Mouse (Mus musculus): ENCODE data around the gene Prickle4.
A peak's percentile ranks its signal among the peaks of the same experiment; 100 is the strongest.

Gene Prickle4

GRCm38 (mm10) chr17:47694503-47695336 lies at the start of gene Prickle4:
Gene Prickle4 (minus strand): TSS chr17:47694736.
- peak; percentile 99 for DNase-seq

GRCm38 (mm10) chr17:47744086-47744485 lies 49.5 kb upstream of the Prickle4 start:
- DNase-seq = no peak

- no peak for DNase-seq
Measured at GRCm38 (mm10) chr17:47742991-47743734, 48.6 kb upstream of the Prickle4 start.

GRCm38 (mm10) chr17:47740186-47740585 lies 45.6 kb upstream of the Prickle4 start:
- no peak for DNase-seq

- DNase-seq = no peak
Measured at GRCm38 (mm10) chr17:47738879-47739798, 44.6 kb upstream of the Prickle4 start.

GRCm38 (mm10) chr17:47738066-47738878 lies 43.7 kb upstream of the Prickle4 start:
- peak; percentile 56 for DNase-seq

- peak; percentile 90 for DNase-seq
Measured at GRCm38 (mm10) chr17:47737271-47738065, 42.9 kb upstream of the Prickle4 start.

- DNase-seq = peak; percentile 99
Measured at GRCm38 (mm10) chr17:47736856-47737255, 42.3 kb upstream of the Prickle4 start, which contains the start of gene Tfeb. Gene Tfeb (plus strand): TSS chr17:47737030.

- no peak for DNase-seq
Measured at GRCm38 (mm10) chr17:47735553-47736100, 41.1 kb upstream of the Prickle4 start.

GRCm38 (mm10) chr17:47730633-47731575 lies 36.4 kb upstream of the Prickle4 start:
- DNase-seq = peak; percentile 37

GRCm38 (mm10) chr17:47726566-47726965 lies 32.0 kb upstream of the Prickle4 start, which contains the start of gene Pgc:
Gene Pgc (plus strand): TSS chr17:47726842.
- no peak for DNase-seq

- no peak for DNase-seq
Measured at GRCm38 (mm10) chr17:47721183-47721582, 26.6 kb upstream of the Prickle4 start.

GRCm38 (mm10) chr17:47715037-47715436 lies 20.5 kb upstream of the Prickle4 start:
- DNase-seq = no peak

- DNase-seq = no peak
Measured at GRCm38 (mm10) chr17:47712889-47713571, 18.5 kb upstream of the Prickle4 start.

GRCm38 (mm10) chr17:47711883-47712282 lies 17.3 kb upstream of the Prickle4 start:
- DNase-seq = no peak

- DNase-seq = no peak
Measured at GRCm38 (mm10) chr17:47710036-47710435, 15.5 kb upstream of the Prickle4 start.

GRCm38 (mm10) chr17:47708972-47709371 lies 14.4 kb upstream of the Prickle4 start:
- DNase-seq = no peak

- no peak for DNase-seq
Measured at GRCm38 (mm10) chr17:47707961-47708360, 13.4 kb upstream of the Prickle4 start.

GRCm38 (mm10) chr17:47706196-47706595 lies 11.7 kb upstream of the Prickle4 start:
- peak; percentile 20 for DNase-seq
